Mouse (Mus musculus) CD4-positive helper T cell, adult 2 months (primary cell): Measurements from ENCODE around the gene Tldc2.

ENCODE experiments used
- DNase-seq: peaks from one replicate; pipeline ENCODE4 v3.0.0-alpha.2; 2012; ENCODE audit warnings: low read depth, missing footprints, low spot score

The Tldc2 gene

GRCm38 (mm10) chr2:157078059-157078792 lies 8.6 kb upstream of the Tldc2 start:
- DNase-seq = no peak

GRCm38 (mm10) chr2:157078793-157079700 lies 7.8 kb upstream of the Tldc2 start, which contains the start of gene Soga1:
Soga1 (minus strand) TSS chr2:157079254.
- DNase-seq = no peak

GRCm38 (mm10) chr2:157079701-157080180 lies 7.1 kb upstream of the Tldc2 start:
- no peak for DNase-seq

GRCm38 (mm10) chr2:157081331-157081730 lies 5.5 kb upstream of the Tldc2 start:
- no peak for DNase-seq

GRCm38 (mm10) chr2:157081960-157082359 lies 4.9 kb upstream of the Tldc2 start:
- no peak for DNase-seq

GRCm38 (mm10) chr2:157084831-157085585 lies 1.8 kb upstream of the Tldc2 start:
- no peak for DNase-seq

GRCm38 (mm10) chr2:157087536-157088317 lies 872 bp downstream of the Tldc2 start:
- DNase-seq = no peak

GRCm38 (mm10) chr2:157092024-157092423 lies 5.2 kb downstream of the Tldc2 start:
- DNase-seq = no peak

GRCm38 (mm10) chr2:157095005-157095755 lies 8.3 kb downstream of the Tldc2 start:
- no peak for DNase-seq

GRCm38 (mm10) chr2:157099532-157100318 lies 12.9 kb downstream of the Tldc2 start:
- DNase-seq = no peak

GRCm38 (mm10) chr2:157100319-157100605 lies 13.4 kb downstream of the Tldc2 start:
- DNase-seq = no peak

- no peak for DNase-seq
Observed at GRCm38 (mm10) chr2:157101650-157102049, 14.8 kb downstream of the Tldc2 start.

GRCm38 (mm10) chr2:157102256-157102655 lies 15.4 kb downstream of the Tldc2 start:
- DNase-seq = no peak

GRCm38 (mm10) chr2:157104454-157104853 lies 17.6 kb downstream of the Tldc2 start:
- DNase-seq = no peak

- DNase-seq = no peak
Observed at GRCm38 (mm10) chr2:157108236-157108635, 21.4 kb downstream of the Tldc2 start.

- DNase-seq = peak; percentile 74
Observed at GRCm38 (mm10) chr2:157116964-157117363, 30.1 kb downstream of the Tldc2 start.

GRCm38 (mm10) chr2:157118556-157118955 lies 31.7 kb downstream of the Tldc2 start:
- no peak for DNase-seq

- peak; percentile 89 for DNase-seq
Observed at GRCm38 (mm10) chr2:157119075-157119474, 32.2 kb downstream of the Tldc2 start.

- peak; percentile 87 for DNase-seq
Observed at GRCm38 (mm10) chr2:157121766-157122165, 34.9 kb downstream of the Tldc2 start.

GRCm38 (mm10) chr2:157125246-157125645 lies 38.4 kb downstream of the Tldc2 start:
- no peak for DNase-seq
